Mouse (Mus musculus) limb, embryonic 11.5 days (tissue): ENCODE measurements around the gene Olfr312. TPM values are rescaled to one million over a fixed set of nuclear protein-coding genes. Genes with fewer than 3 reads are reported as not detected.
"Not testable (repeated sequence)": the region's sequence is repeated elsewhere in the genome, so short reads cannot be mapped to it uniquely, and the experiment has no call there.

Source experiments
- ATAC-seq: fragments of 200-750 bp; cut with Nextera tagmentation; 2 replicates; pipeline ENCODE4 v1.8.0; 2017; ENCODE audit warnings: low read depth; ENCODE audit not compliant: insufficient number of reproducible peaks, low FRiP score, low TSS enrichment
- DNase-seq: peaks from one replicate; pipeline ENCODE4 v3.0.0-alpha.2; 2015; ENCODE audit warnings: low spot score
- H3K27ac ChIP-seq: fragments of 300-500 bp; sonication (generic); replicated peaks from 2 replicates; pipeline ENCODE4 v1.5.1; 2014; ENCODE audit warnings: low read depth, mild to moderate bottlenecking, low read length
- H3K27me3 ChIP-seq: fragments of 300-500 bp; sonication (generic); 2 replicates; pipeline ENCODE4 v1.6.1; 2014; ENCODE audit warnings: mild to moderate bottlenecking, low read length, mixed read lengths; ENCODE audit not compliant: control insufficient read depth, insufficient read depth
- H3K36me3 ChIP-seq: fragments of 300-500 bp; sonication (generic); 2 replicates; pipeline ENCODE4 v1.6.1; 2014; ENCODE audit warnings: mild to moderate bottlenecking, low read length, moderate library complexity, mixed read lengths; ENCODE audit not compliant: control insufficient read depth, insufficient read depth
- H3K4me1 ChIP-seq: fragments of 300-500 bp; sonication (generic); 2 replicates; pipeline ENCODE4 v1.6.1; 2014; ENCODE audit warnings: low read length, mixed read lengths; ENCODE audit not compliant: control insufficient read depth, insufficient read depth
- H3K4me2 ChIP-seq: fragments of 300-500 bp; sonication (generic); 2 replicates; pipeline ENCODE4 v1.6.1; 2014; ENCODE audit warnings: low read depth, mild to moderate bottlenecking, moderate library complexity; ENCODE audit not compliant: severe bottlenecking
- H3K4me3 ChIP-seq: fragments of 300-500 bp; sonication (generic); 2 replicates; pipeline ENCODE4 v1.5.1; 2014; ENCODE audit warnings: low read depth, low read length
- H3K9ac ChIP-seq: fragments of 300-500 bp; sonication (generic); 2 replicates; pipeline ENCODE4 v1.6.1; 2014; ENCODE audit warnings: mild to moderate bottlenecking, low read length
- H3K9me3 ChIP-seq: fragments of 300-500 bp; sonication (generic); 2 replicates; pipeline ENCODE4 v1.6.1; 2016; ENCODE audit warnings: low read length; ENCODE audit not compliant: control insufficient read depth
- WGBS: fragments of 180-500 bp; shearing (Covaris S2); extraction: QIAGEN DNeasy Blood & Tissue Kit; methylation state at CpG from one replicate; pipeline ENCODE4 v1.1.7; 2014; 5-methylcytosine and 5-hydroxymethylcytosine counted together
- polyA plus RNA-seq: library from polyadenylated mRNA; unstranded; fragments of >200 nt; fragmentation: Nextera tagmentation; extraction: Ambion mirVana; gene quantifications from 2 replicates; pipeline ENCODE4 v1.2.1, GENCODE M21; 2014

The Olfr312 gene
- polyA plus RNA-seq, 1 experiment from 2014 or later, result not detected

DNA sequence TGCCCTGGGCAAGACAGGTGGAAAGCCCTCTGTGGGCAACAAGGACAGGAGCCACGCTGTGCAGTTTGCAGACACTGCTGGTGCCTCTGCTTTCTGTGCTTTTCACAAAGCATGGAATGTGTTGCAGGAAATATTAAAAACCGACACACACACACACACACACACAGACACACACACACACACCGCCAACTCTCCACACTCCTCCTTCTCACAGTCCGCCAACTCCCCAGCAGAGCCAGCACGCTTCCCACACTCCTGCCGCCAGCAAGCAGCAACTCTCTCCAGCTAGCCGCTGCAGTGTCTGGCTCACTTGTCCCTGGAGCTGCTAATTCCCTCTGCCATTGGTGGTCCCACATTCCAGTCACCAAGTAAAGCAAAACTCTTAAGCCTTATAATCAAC, 32.2 kb upstream of the Olfr312 start:
- WGBS, result 84% methylated on average over 7 of the region's 7 CpGs
- no peak overlapping the region for H3K4me2 ChIP-seq
- no peaks in the 10 kb centered on the region for H3K4me1 ChIP-seq
- ATAC-seq (no peak), DNase-seq (no peak)
- no peaks in the 10 kb centered on the region for H3K9me3 ChIP-seq
- H3K9ac ChIP-seq, result no peak overlapping the region
- H3K27me3 ChIP-seq, result no peaks in the 10 kb centered on the region
- H3K36me3 ChIP-seq, result no peaks in the 10 kb centered on the region
- no peak overlapping the region for H3K27ac ChIP-seq
- no peak overlapping the region for H3K4me3 ChIP-seq

DNA sequence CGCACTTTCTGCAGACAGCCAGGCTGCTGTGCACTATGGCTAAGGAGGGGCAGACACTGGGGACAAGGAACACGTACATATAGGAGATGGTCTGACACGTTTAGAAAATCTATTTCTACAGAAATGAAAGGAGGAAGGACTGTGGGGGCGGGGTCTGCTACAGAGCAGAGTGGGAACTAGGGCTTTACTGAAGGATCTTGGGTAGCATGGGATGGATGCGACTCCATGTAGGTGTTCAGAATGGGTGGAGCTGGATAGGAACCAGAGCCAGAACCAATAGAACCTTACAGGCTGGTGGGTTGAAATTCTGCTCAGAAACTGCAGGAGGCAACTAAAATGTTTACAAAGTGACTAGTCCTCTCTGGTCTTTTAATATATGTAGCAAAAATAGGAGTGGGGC, 29.3 kb upstream of the Olfr312 start:
- WGBS, result 81% methylated on average over 5 of the region's 5 CpGs
- H3K4me3 ChIP-seq, result no peak overlapping the region
- no peaks in the 10 kb centered on the region for H3K27me3 ChIP-seq
- no peak overlapping the region for H3K4me2 ChIP-seq
- no peak overlapping the region for H3K27ac ChIP-seq
- H3K9me3 ChIP-seq, result no peaks in the 10 kb centered on the region
- no peak for ATAC-seq
- H3K36me3 ChIP-seq, result no peaks in the 10 kb centered on the region
- H3K4me1 ChIP-seq, result no peaks in the 10 kb centered on the region
- no peak overlapping the region for H3K9ac ChIP-seq
- DNase-seq, result no peak

DNA sequence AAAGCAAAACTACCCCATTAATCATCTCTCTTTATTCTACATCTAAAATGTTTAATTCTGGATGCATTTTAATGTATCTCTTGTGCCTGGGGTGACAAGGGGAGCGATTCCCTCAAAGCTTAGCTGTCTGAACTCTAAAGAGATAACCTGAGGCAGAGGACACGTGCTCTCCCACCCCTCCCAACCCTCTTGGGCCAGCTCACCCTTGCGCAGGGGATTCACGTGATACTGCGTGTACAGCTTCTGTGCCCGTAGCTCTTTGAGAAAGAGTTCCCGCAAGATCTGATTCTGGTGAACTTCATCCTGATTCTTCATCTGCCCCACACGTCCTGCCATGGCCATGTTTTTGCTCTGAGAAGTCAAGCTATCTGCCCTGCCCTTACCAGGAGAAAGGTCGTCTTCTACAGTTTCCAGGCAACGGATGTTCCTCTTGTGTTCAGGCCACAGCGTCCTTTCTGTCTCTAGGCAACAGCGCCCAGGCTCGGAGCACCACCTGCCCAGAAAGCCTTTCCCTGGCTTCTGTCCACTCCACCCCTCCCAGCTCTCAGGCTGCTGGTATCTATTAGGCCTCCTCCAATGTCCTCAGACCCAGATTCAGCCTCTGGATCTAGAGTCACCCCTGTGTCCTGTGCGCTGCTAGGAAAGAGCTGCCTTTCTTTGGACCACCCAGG, 27.3 kb upstream of the Olfr312 start, which contains the start of gene Fam183b:
Fam183b (minus strand) TSS at position 403 of the 671 bp plus-strand sequence.
- Histone ChIP-seq H3K4me3 (no peak within 1 kb of the TSS), H3K4me2 (no peak within 1 kb of the TSS), H3K4me1 (no peaks in the 10 kb centered on the region), H3K9ac (no peak within 1 kb of the TSS), H3K36me3 (no peaks in the 10 kb centered on the region), H3K9me3 (no peaks in the 10 kb centered on the region), H3K27me3 (no peaks in the 10 kb centered on the region), H3K27ac (no peak within 1 kb of the TSS)
- ATAC-seq (no peak), DNase-seq (peak; percentile 24)
- WGBS, result 46% methylated on average over 14 of the region's 14 CpGs

DNA sequence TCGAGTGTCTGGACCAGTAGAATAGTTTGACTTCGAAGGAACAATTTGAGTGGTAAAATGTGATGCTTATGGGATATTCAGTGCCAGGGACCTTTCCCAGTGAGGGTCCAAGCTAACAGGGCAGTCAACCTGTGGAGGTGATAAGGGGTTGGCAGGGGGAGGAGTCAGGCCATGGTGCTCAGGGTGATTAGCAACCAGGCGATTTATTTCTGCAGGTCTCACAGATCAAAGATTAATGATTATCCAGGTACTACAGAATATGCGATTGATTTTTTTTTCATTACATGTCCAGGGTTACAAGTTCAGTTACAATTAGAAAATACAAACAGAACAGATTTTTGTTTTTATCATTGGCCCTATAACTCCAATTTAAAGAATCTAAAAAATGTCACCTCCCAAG, 25.2 kb upstream of the Olfr312 start:
- WGBS, result 63% methylated on average over 4 of the region's 4 CpGs
- H3K4me2 ChIP-seq, result no peak overlapping the region
- ATAC-seq (no peak), DNase-seq (no peak)
- H3K27me3 ChIP-seq, result no peaks in the 10 kb centered on the region
- H3K9me3 ChIP-seq, result no peaks in the 10 kb centered on the region
- no peak overlapping the region for H3K9ac ChIP-seq
- H3K27ac ChIP-seq, result no peak overlapping the region
- no peak overlapping the region for H3K4me3 ChIP-seq
- no peaks in the 10 kb centered on the region for H3K36me3 ChIP-seq
- no peaks in the 10 kb centered on the region for H3K4me1 ChIP-seq

DNA sequence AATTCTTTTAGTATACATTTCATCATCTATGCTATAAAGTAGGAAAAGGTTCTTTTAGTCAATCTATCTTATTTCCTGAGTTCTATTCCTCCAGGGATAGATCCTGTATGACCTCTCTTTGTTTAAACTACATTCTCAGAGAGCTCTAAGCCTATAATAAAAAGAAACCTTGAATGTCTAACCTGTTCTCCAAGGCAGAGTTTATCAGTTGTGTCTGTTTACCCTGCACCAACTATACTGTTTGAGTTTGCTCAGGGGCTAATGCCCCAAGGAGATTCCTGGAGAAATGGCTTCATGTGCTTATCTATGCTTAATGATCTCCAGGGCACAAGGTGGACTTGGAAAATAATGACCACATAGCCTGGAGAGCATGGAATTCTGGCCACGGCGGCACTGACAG, 24.6 kb upstream of the Olfr312 start:
- WGBS, result 75% methylated on average over 2 of the region's 2 CpGs
- H3K36me3 ChIP-seq, result no peaks in the 10 kb centered on the region

DNA sequence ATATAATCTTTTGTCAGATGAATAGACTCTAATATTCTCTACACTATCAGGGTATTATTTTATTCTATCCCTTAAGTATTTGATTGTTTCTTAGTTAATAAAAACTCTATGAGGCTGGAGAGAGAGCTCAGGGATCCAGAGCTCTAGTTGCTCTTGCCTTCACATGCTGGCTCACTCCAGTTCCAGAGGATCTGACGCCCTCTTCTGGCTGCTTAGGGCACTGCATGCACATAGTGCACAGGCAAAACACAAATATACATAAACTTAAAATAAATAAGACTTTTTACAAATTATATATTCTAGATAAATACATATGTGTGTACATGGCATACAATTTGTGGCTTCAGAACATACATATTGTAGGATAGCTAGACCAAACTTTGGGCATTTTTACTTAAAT, 17.0 kb upstream of the Olfr312 start:
- no peak overlapping the region for H3K9ac ChIP-seq
- no peak overlapping the region for H3K27ac ChIP-seq
- DNase-seq, result no peak
- no peaks in the 10 kb centered on the region for H3K4me1 ChIP-seq
- no peak overlapping the region for H3K4me2 ChIP-seq
- no peaks in the 10 kb centered on the region for H3K27me3 ChIP-seq
- no peaks in the 10 kb centered on the region for H3K36me3 ChIP-seq
- H3K4me3 ChIP-seq, result no peak overlapping the region
- no peaks in the 10 kb centered on the region for H3K9me3 ChIP-seq
- no peak for ATAC-seq
- 11% methylated on average over 1 of the region's 1 CpGs for WGBS

More for the DNA sequence above, 24.6 kb upstream of the Olfr312 start:
- H3K27me3 ChIP-seq, result no peaks in the 10 kb centered on the region
- no peak for DNase-seq
- no peak overlapping the region for H3K4me2 ChIP-seq
- no peaks in the 10 kb centered on the region for H3K4me1 ChIP-seq
- no peak overlapping the region for H3K9ac ChIP-seq
- no peaks in the 10 kb centered on the region for H3K9me3 ChIP-seq
- H3K4me3 ChIP-seq, result no peak overlapping the region
- no peak for ATAC-seq
- no peak overlapping the region for H3K27ac ChIP-seq

DNA sequence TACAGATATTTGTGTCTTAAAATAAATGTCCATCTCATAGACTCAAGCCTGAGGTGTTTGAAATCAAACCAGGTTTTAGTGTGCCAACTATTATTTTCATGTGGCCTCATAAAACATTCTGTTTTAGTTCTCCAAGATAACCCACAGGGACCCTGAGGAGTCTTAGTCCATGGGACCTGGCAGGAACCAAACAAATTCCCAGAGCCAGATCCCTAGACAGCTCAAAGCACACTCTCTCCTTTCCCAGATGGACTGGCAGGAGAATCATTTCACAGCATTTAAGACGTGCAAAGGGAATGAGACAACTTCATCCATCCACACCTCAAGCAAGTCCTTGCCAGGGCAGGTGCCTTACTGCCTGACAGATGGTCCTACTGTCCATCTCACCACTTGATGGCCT, 14.3 kb upstream of the Olfr312 start, which contains the start of gene Olfr313:
Olfr313 (plus strand) TSS at position 301 of the 400 bp plus-strand sequence.
- not testable (repeated sequence) for H3K9me3 ChIP-seq, H3K4me3 ChIP-seq, H3K4me1 ChIP-seq, H3K4me2 ChIP-seq, ATAC-seq, H3K9ac ChIP-seq, H3K36me3 ChIP-seq, DNase-seq, H3K27me3 ChIP-seq, H3K27ac ChIP-seq
- 56% methylated on average over 1 of the region's 1 CpGs for WGBS

DNA sequence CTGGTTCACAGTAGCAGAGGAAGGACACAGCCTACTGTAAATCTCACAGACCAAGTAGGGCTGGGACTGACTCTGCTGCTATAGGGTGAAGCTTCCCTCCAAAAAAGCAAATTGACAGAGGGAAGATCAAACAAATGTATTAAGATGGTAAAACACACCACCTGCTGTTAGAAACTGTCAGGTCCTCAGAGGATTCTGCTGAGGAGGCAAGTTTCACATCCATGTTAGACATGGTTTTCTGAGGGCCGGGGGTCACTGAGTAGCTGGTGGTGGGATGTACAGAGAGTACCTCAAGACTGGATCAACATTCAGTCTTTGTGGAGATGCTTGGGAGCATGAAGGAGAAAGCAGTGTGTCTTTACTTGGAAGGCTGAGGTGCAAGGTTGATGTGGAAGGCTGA, 13.4 kb upstream of the Olfr312 start:
- no peak overlapping the region for H3K4me2 ChIP-seq
- ATAC-seq, result no peak
- H3K4me3 ChIP-seq, result no peak overlapping the region
- no peak overlapping the region for H3K27ac ChIP-seq
- H3K27me3 ChIP-seq, result no peaks in the 10 kb centered on the region
- H3K4me1 ChIP-seq, result no peaks in the 10 kb centered on the region
- H3K9ac ChIP-seq, result no peak overlapping the region
- DNase-seq, result no peak
- H3K9me3 ChIP-seq, result no peaks in the 10 kb centered on the region
- H3K36me3 ChIP-seq, result no peaks in the 10 kb centered on the region
- 70% methylated on average over 1 of the region's 1 CpGs for WGBS

DNA sequence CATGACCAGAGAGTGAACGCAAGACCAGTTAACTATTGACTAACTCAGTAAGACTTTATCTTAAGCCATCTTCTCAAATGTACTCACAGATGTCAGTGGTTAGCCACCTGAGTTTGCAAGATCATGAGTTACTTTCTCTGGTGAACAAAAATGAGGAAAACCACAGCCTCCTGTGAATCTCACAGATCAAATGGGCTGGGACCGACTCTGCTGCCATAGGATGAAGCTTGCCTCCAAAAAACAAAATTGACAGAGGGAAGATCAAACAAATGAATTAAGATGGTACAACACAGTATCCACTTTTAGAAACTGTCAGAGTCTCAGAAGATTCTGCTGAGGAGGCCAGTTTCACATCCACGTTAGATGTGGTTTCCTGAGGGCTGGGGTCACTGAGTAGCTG, 727 bp downstream of the Olfr312 start:
- Histone ChIP-seq H3K4me2 (no peak overlapping the region), H3K4me1 (no peaks in the 10 kb centered on the region), H3K36me3 (no peaks in the 10 kb centered on the region), H3K4me3 (no peak overlapping the region), H3K27me3 (no peaks in the 10 kb centered on the region), H3K9me3 (no peaks in the 10 kb centered on the region), H3K27ac (no peak overlapping the region), H3K9ac (no peak overlapping the region)
- WGBS, result 84% methylated on average over 3 of the region's 3 CpGs
- no peak for ATAC-seq
- DNase-seq, result no peak
